ENCODE assay signal across 24 mouse cellular contexts in the genomic region with DNA sequence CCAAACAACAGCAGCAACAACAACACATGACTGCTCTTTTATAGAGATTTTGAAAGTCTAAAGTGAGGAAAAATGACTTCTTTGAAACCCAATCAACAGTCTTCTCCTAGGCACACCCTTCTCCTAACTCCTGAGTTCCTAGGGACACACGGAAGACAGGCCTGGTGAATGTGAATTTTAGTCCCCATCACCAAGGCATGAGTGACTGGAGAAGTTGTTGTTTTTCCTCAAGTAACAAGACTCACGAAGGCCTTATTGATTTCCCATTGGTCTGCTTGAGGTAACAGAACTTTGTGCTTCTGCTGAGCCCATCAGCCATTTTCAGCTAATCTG.
DNase-seq lines count a peak whose midpoint lies in the region; ATAC-seq and TF ChIP-seq lines count a peak whose summit lies in the region.
"Had no signal": no experiment of that assay in that cellular context is flagged by ENCODE, and none has a peak within 500 bp of the region (broad histone marks: within the 10 kb centered on the region; RNA-seq: fewer than 3 reads in every experiment).

No protein-coding gene starts in this region.

- no peak for TF ChIP-seq CTCF in lung, embryonic 14.5 days (IDR thresholded peaks at IDR 0.05; ENCODE audit: low read depth)
- no peak for TF ChIP-seq CTCF in liver, embryonic 14.5 days (IDR thresholded peaks at IDR 0.05; ENCODE audit: low read depth)

- 59% methylated on average over 2 of the region's 2 CpGs for WGBS in heart, embryonic 10.5 days
- 87% methylated on average over 2 of the region's 2 CpGs for WGBS in lung, embryonic 14.5 days
- WGBS in liver, embryonic 14.5 days (ENCODE audit: insufficient replicate concordance), result 58% methylated on average over 2 of the region's 2 CpGs

- peak overlapping the region; percentile 52; the same call in 1 of the 2 replicates for H3K27ac ChIP-seq in heart, embryonic 10.5 days
- H3K27ac ChIP-seq in lung, embryonic 14.5 days (ENCODE audit: low read depth), result 0 out of 2 replicates have a peak overlapping the region, but pooled peaks have one; percentile 24
- H3K27ac ChIP-seq in liver, embryonic 14.5 days, result peak overlapping the region; percentile 59
- H3K27ac ChIP-seq: embryonic facial prominence, embryonic 10.5 days; forebrain, embryonic 15.5 days; heart, adult 2 months; hindbrain, embryonic 13.5 days; kidney, embryonic 15.5 days; limb, embryonic 13.5 days; lung, embryonic 15.5 days; midbrain, embryonic 10.5 days had no signal

- ATAC-seq in lung, embryonic 14.5 days (ENCODE audit: insufficient read depth), result no peak
- peak; percentile 37 for ATAC-seq in liver, embryonic 14.5 days (ENCODE audit: insufficient read depth)
- ATAC-seq: forebrain, embryonic 15.5 days; inflammation-experienced regulatory T-cells, adult 6 months; midbrain, embryonic 16.5 days had no signal

- peaks cover 34% of the 10 kb centered on the region for H3K4me1 ChIP-seq in heart, embryonic 10.5 days
- no peaks in the 10 kb centered on the region for H3K4me1 ChIP-seq in lung, embryonic 14.5 days (ENCODE audit: insufficient read depth)
- peaks cover 18 to 28% of the 10 kb centered on the region in 2 experiments for H3K4me1 ChIP-seq in liver, embryonic 14.5 days (replicated peaks; ENCODE audit: control insufficient read depth in 2 of 2, insufficient read depth in 2 of 2, low read length in 1 of 2)
- H3K4me1 ChIP-seq: embryonic facial prominence, embryonic 10.5 days; forebrain, embryonic 15.5 days; limb, embryonic 13.5 days; lung, embryonic 15.5 days had no signal

- no peak overlapping the region for H3K9ac ChIP-seq in lung, embryonic 14.5 days
- no peak overlapping the region for H3K9ac ChIP-seq in liver, embryonic 14.5 days (replicated peaks)
- H3K9ac ChIP-seq: forebrain, embryonic 15.5 days; hindbrain, embryonic 13.5 days; kidney, embryonic 15.5 days; limb, embryonic 13.5 days; lung, embryonic 15.5 days had no signal

- H3K9me3 ChIP-seq in heart, embryonic 10.5 days, result no peaks in the 10 kb centered on the region
- H3K9me3 ChIP-seq in lung, embryonic 14.5 days (ENCODE audit: low read depth, low read length), result no peaks in the 10 kb centered on the region
- no peaks in the 10 kb centered on the region for H3K9me3 ChIP-seq in liver, embryonic 14.5 days (ENCODE audit: control insufficient read depth, low read length)
- H3K9me3 ChIP-seq: embryonic facial prominence, embryonic 10.5 days; forebrain, embryonic 15.5 days; hindbrain, embryonic 13.5 days; kidney, embryonic 15.5 days; limb, embryonic 13.5 days; lung, embryonic 15.5 days; midbrain, embryonic 10.5 days had no signal

- no peak for TF ChIP-seq EP300 in liver, embryonic 14.5 days (IDR thresholded peaks at IDR 0.05; ENCODE audit: low read depth)

- H3K4me3 ChIP-seq in heart, embryonic 10.5 days, result no peak overlapping the region
- H3K4me3 ChIP-seq in lung, embryonic 14.5 days (ENCODE audit: low read depth, low read length), result no peak overlapping the region
- no peak overlapping the region for H3K4me3 ChIP-seq in liver, embryonic 14.5 days (ENCODE audit: insufficient read depth in 1 of 2, low read depth in 2 of 2, low read length in 2 of 2)
- H3K4me3 ChIP-seq: embryonic facial prominence, embryonic 10.5 days; forebrain, embryonic 15.5 days; heart, adult 2 months; hindbrain, embryonic 13.5 days; kidney, embryonic 15.5 days; limb, embryonic 13.5 days; lung, embryonic 15.5 days; midbrain, embryonic 10.5 days; myocyte had no signal

- no peaks in the 10 kb centered on the region for H3K27me3 ChIP-seq in heart, embryonic 10.5 days (ENCODE audit: insufficient read depth, poor library complexity, severe bottlenecking)
- H3K27me3 ChIP-seq in lung, embryonic 14.5 days (ENCODE audit: insufficient read depth, low read length), result no peaks in the 10 kb centered on the region
- H3K27me3 ChIP-seq in liver, embryonic 14.5 days (ENCODE audit: control insufficient read depth, insufficient read depth, low read length), result no peaks in the 10 kb centered on the region
- H3K27me3 ChIP-seq: forebrain, embryonic 15.5 days; hindbrain, embryonic 13.5 days; kidney, embryonic 15.5 days; limb, embryonic 13.5 days; lung, embryonic 15.5 days had no signal

- no peak overlapping the region for H3K4me2 ChIP-seq in lung, embryonic 14.5 days
- peak overlapping the region; percentile 41 for H3K4me2 ChIP-seq in liver, embryonic 14.5 days (ENCODE audit: low read depth)
- H3K4me2 ChIP-seq: forebrain, embryonic 15.5 days; hindbrain, embryonic 13.5 days; kidney, embryonic 15.5 days; limb, embryonic 13.5 days; lung, embryonic 15.5 days had no signal

- no peak for DNase-seq in heart, embryonic 10.5 days (ENCODE audit: low spot score)
- no peak for DNase-seq in heart, adult 9 months (ENCODE audit: low spot score in 2 of 2)
- DNase-seq in lung, embryonic 14.5 days, result no peak
- DNase-seq in lung, postnatal 10 days, result no peak
- DNase-seq in liver, embryonic 14.5 days (ENCODE audit: low read depth in 3 of 3, low spot score in 3 of 3), result no peak
- DNase-seq in neural tube, embryonic 10.5 days (ENCODE audit: extremely low spot score, low spot score), result no peak
- DNase-seq in adrenal gland, postnatal 10 days, result no peak
- DNase-seq in adrenal gland, postnatal 14 days, result no peak
- DNase-seq: adrenal gland, postnatal 25 days; cerebellum, adult 9-10 months; gastrocnemius, postnatal 14 days; heart, adult 2 months; heart, postnatal 14 days; kidney, postnatal 36 days had no signal

- H3K36me3 ChIP-seq in heart, embryonic 10.5 days, result no peaks in the 10 kb centered on the region
- no peaks in the 10 kb centered on the region for H3K36me3 ChIP-seq in lung, embryonic 14.5 days (ENCODE audit: insufficient read depth)
- H3K36me3 ChIP-seq in liver, embryonic 14.5 days (replicated peaks; ENCODE audit: control insufficient read depth, insufficient read depth, low read depth), result no peaks in the 10 kb centered on the region
- H3K36me3 ChIP-seq: embryonic facial prominence, embryonic 10.5 days; forebrain, embryonic 15.5 days; hindbrain, embryonic 13.5 days; kidney, embryonic 15.5 days; limb, embryonic 13.5 days; lung, embryonic 15.5 days; midbrain, embryonic 10.5 days had no signal
